Mouse (Mus musculus) testis, adult 2 months (tissue): ENCODE data around the gene Noa1.

ENCODE experiments used
- CTCF ChIP-seq: fragments of 200-500 bp; IDR thresholded peaks from 2 replicates; pipeline ENCODE4 v1.5.1; 2012; ENCODE audit warnings: low read depth, mild to moderate bottlenecking, inconsistent platforms, low read length, moderate library complexity; ENCODE audit not compliant: control insufficient read depth, insufficient read depth, insufficient replicate concordance
- POLR2A ChIP-seq: fragments of 200-500 bp; IDR thresholded peaks from 2 replicates; pipeline ENCODE4 v1.6.1; 2012; ENCODE audit warnings: low read depth, mild to moderate bottlenecking, inconsistent platforms, low read length, moderate library complexity; ENCODE audit not compliant: control insufficient read depth

DNA sequence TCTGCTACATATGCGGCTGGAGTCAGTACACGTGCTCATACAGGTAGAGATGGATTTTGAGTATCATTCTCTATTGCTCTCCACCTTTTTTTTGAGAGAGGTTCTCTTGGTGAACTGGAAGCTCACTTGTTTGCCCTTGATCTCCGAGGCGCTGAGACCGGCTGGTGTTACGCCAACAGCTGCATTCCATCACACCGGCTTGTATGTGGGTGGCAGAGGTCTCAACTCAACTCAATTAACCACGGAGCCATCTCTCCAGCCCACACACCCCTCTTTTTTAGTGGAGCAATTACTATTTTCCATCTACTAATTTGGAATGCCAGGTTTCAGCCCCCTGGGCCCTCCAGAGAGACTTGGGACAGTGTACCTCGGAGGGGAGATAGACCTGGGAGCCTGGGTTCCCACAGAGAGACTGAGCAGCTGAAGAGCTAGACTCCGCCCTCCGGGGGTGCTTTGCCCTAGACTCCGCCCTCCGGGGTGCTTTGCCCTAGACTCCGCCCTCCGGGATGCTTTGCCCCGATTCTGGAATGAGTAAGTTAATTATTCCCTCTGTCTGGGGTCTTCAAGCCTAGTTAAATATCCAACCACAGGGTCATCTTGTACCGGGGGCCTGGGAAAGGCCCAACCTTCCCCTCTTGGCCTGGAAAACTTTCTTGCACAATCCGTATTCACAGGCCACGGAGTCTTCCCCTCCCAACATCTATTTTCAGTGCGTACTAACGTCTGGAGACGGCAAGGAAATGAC, 47.7 kb upstream of the Noa1 start:
- TF ChIP-seq CTCF (no peak), POLR2A (no peak)
